Mouse (Mus musculus): ENCODE measurements around the gene Syn2.
A peak's percentile ranks its signal among the peaks of the same experiment; 100 is the strongest.

Gene Syn2

DNA sequence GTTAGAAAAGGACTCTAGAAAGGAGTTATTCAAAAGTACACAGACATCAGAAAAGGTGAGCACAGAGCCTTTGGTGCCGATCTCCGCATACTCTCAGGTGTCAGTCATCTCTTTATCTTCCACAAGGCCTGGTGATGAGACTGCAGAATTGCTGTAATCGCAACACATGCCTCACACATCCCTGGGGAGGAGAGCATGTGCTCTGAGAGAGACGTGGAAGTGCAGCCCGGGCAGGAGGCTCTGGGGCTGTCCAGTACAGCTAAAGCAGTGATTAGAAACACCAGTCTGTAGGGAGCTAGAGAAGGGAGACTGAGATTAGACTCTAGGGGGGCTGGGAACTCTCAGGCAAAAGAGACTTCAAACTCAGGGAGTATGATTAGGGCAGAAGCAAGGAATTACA, 155.9 kb downstream of the Syn2 start:
- TF ChIP-seq GATA4 (IDR thresholded peaks at IDR 0.05; ENCODE audit: insufficient replicate concordance, low read length) = no peak

DNA sequence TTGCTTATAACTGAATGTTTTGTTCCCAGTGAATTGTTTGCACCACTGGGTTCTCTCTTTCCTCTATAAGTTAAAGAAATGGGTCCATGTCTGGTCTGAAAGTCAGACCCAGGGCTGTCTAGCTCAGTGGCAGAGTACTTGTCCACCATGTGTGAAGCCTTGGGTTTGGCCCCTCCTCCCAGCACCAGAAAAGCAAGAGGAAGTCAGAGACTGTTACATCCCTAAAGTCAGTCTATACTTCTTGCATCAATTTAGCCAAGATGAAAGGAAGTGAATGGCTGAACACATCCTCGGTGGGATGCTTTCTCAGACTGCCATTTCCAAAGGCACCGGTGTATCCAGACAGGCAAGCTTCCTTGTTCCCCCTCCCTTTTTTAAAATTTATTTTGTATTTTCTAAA, 156.4 kb downstream of the Syn2 start:
- TF ChIP-seq GATA4 (IDR thresholded peaks at IDR 0.05; ENCODE audit: insufficient replicate concordance, low read length) = no peak

DNA sequence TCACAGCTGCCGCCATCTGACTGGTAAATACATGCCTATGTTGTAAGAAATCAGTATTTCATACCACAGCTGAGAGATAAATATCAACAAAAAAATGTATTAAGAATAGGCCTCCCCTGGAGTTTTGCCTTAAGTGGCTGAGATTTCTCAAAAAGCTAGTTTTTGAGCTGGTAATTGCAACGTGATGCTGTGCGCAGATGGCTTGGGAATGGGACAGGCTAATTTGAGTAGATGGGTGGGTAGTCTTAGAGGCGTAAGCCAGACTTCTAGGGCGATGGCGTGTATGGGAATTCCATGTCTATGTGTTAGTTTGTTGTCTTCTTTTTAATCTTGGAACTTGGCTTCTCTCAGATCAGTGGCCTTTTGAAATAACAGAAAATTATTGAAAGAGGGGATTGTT, 157.1 kb downstream of the Syn2 start:
- no peak for TF ChIP-seq GATA4 (IDR thresholded peaks at IDR 0.05; ENCODE audit: insufficient replicate concordance, low read length)

DNA sequence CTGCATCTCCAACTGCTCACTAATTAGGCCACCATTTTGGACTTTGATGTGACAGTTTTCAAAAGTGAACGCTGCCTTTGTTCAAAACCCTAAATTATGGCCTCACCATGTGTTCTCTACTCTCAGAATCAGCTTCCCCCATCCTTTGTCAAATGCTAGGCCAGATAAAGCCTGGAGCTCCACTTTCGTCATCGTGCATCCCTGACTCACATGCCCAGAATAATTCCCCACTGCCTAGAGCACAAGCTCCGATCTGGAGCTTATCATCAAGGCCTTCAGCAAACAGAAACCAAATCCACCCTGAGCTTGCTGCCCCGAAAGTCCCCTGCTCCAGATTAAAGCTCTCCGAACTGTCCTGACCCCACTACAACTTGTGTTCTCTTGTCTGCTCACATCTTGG, 157.9 kb downstream of the Syn2 start:
- no peak for TF ChIP-seq GATA4 (IDR thresholded peaks at IDR 0.05; ENCODE audit: insufficient replicate concordance, low read length)

DNA sequence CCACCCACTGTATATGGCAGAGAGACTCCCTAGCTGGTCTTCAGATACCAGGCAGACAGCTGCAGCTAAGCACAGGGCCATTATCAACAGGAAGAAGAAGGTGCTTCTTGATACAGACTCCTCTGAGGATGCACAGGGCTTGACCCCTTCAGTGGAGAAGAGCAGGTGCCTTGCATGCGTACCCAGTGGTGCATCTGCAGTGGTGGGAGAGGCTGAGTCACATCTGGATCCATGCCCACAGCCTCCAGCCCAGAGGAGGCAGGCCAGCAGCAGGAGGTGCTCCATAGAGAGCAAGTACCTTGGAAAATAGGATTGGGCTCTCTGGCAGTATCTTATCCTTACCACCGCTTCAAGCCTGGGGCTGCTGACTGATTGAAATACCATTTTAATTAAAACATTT, 159.2 kb downstream of the Syn2 start:
- no peak for TF ChIP-seq GATA4 (IDR thresholded peaks at IDR 0.05; ENCODE audit: insufficient replicate concordance, low read length)

DNA sequence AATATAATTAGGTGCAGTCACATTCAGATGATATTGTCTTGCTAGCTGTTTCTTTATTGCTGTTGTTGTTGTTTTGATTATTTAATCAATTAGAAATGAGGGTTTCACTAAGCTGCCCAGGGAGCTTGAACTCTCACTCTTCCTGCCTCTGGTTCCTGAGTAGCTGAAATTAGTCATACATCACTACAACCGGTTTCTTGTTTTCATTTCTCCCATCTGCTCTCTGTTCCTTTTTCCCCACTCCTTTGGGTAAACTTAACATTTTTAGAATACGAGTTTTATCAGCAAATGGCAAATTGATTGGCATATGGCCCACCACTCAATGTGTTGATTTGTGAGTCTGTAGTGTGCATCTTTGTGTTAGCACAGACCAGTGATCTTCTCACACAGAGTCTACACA, 172.4 kb downstream of the Syn2 start:
- TF ChIP-seq GATA4 (IDR thresholded peaks at IDR 0.05; ENCODE audit: insufficient replicate concordance, low read length) = no peak

DNA sequence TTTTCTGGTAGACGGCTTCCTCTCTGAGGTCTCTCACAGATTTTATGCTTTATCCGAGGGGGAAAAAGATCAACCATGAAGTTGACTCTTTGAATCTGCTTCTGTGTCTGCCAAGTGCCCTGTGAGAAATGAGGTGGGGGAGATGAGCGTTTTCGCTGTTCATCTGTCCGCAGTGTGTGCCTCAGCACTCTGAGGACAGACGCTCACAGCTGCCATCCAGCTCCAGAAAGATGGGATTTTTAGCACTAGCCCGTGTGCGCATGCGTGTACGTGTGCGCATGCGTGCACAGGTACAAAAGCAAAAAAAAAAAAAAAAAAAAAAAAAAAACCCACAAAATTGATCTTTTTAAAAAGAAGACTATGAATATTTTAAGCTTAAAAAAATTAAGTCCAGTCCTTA, 178.1 kb downstream of the Syn2 start:
- TF ChIP-seq GATA4 (IDR thresholded peaks at IDR 0.05; ENCODE audit: insufficient replicate concordance, low read length) = no peak

DNA sequence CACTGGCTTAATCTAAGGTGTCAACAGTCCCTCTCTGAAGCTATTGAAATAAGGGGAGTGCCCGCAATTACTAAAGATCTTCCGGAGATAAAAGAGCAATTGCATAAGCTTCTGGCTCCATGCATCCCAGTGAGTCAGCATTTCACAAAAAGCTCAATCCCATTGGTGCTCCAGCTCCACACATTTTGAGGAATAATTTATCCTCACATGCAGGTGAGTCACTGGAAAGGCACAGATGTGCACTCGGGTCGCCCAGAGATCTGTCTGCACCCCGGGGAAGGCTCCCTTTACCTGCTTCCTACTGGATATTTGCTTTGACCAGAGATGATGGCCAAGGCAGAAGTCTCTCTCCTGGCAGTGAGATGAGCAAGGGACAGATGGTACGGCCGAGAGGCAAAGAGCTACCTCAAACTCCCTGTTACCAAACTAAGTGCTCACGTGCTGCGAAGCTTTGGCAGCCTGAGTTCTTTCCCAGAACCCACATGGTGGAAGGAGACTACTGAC, 178.6 kb downstream of the Syn2 start:
- peak; percentile 76 for TF ChIP-seq GATA4 (IDR thresholded peaks at IDR 0.05; ENCODE audit: insufficient replicate concordance, low read length)

DNA sequence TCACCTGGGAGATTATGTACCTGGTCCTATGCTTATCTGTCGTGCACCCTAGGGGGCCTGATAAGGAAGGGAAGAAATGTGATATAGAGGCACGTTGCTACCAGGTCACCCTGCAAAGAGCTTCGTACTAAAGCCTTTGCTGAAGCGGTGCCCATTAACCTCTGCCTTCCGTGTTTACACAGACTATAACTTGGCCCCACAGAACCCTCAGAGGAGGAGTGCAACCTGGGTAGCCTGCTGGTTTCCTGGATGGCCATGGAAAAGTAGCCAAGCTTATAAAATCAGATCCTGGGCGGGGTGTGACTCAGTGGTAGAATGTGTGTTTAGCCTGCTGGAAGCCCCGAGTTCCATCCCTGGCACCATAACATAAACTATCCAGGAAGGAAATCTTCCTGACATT, 179.2 kb downstream of the Syn2 start:
- no peak for TF ChIP-seq GATA4 (IDR thresholded peaks at IDR 0.05; ENCODE audit: insufficient replicate concordance, low read length)

DNA sequence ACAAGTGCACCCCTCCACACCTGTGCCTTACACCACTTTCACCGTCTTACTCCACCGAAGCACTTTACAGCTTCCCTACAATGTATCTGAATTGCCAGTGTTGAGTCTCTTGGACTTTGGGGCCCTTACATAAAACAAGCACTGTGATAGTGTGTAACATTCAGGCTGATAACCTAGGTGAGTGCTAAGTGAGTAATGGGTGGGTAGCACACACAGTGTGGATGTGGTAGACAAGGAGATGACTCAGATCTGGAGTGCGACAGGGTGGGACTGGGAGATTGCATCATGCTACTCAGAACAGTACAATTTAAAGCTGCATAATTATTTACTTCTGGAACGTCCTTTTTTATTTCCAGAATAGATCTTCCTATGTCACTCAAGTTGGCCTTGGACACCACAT, 181.1 kb downstream of the Syn2 start:
- TF ChIP-seq GATA4 (IDR thresholded peaks at IDR 0.05; ENCODE audit: insufficient replicate concordance, low read length) = no peak

DNA sequence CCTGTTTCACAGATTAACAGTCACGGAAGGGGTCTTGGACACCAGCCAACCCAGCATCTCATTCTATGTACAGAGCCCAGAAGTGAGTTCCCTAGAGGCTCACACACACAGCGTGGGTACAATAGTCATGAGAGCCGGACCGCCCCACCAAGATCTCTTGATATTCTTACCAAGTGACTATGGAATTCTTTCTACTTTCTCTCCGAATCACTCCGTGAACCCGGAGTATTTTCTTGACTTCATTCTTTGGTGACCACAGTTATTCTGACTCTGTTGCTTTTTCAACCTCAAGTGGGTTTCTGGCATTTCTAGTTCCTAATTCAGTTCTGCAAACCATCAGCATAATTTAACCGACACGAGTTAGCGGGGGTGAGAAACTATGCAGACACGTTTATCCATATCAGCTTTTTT, 182.1 kb downstream of the Syn2 start:
- no peak for TF ChIP-seq GATA4 (IDR thresholded peaks at IDR 0.05; ENCODE audit: insufficient replicate concordance, low read length)

DNA sequence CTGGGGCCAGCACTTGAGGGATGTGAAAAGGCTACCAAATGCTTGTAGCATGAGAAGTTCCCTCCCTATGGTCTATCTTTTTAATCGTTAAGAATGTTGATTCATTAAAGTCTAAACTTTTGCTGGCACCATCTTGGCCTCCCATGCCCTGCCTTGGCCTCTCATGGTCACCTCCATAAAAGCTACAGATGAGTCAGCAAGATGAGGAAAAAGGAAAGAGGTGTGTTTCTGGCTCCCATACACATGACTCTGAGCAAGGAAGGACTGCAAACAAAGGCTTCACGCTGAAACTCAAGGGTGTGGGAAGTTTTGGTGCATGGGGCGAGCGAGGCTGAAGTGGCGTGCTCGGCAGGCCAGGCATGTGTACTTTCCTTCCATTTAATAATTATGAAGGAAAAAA, 184.1 kb downstream of the Syn2 start:
- no peak for TF ChIP-seq GATA4 (IDR thresholded peaks at IDR 0.05; ENCODE audit: insufficient replicate concordance, low read length)

DNA sequence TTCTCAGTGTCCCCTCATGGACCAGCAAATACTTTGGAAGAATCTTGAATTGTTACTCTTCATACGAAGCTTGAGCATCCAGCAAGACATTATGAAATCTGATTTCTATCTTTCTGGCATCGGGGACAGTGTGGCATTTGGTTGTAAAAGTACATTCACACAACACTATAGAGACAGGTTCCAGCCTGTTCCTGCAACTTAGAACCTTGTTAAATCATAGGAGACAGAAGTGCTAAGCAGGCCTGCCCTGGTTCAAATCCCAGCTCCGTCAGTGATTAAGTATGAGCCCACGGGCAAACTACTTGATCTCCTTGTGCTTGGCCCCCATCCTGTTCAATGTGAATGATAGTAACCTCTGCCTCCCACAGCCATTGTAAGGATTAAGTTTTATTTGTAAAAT, 185.0 kb downstream of the Syn2 start:
- no peak for TF ChIP-seq GATA4 (IDR thresholded peaks at IDR 0.05; ENCODE audit: insufficient replicate concordance, low read length)

DNA sequence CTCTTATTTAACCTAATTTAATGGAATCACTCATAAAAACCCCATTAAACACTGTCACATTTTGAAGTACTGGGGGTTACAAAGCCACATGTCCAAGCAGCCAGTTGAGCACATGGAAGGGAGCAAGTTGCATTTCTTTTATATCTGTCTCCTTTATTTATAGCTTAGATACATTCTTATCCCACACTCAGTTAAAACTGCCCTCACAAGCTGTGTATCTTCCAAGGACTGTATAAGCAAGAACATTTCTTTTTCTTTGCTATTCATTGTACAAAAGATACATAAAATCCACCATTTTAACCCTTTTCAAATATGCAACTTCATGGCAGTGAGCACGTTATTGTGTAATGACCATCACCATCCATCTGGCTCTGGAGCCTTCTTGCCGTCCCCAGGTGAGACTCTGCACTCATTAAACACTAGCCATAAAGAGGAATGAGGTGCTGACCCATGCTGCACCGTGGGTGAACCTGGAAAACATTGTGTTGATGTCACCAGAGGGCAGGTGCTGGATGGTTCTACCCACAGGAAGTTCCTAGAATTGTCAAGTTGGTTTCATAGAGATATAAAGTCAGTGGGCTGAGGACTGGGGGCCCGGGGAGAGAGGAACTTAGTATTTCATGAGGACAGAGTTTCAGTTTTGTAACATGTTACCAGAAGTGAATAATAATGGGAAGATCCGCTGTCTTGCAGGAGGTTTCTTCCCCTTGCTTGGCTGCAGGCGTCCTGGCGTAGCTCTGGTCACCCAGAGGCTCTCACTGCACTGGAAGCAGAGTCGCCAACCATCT, 186.4 kb downstream of the Syn2 start:
- TF ChIP-seq GATA4 (IDR thresholded peaks at IDR 0.05; ENCODE audit: insufficient replicate concordance, low read length) = no peak

DNA sequence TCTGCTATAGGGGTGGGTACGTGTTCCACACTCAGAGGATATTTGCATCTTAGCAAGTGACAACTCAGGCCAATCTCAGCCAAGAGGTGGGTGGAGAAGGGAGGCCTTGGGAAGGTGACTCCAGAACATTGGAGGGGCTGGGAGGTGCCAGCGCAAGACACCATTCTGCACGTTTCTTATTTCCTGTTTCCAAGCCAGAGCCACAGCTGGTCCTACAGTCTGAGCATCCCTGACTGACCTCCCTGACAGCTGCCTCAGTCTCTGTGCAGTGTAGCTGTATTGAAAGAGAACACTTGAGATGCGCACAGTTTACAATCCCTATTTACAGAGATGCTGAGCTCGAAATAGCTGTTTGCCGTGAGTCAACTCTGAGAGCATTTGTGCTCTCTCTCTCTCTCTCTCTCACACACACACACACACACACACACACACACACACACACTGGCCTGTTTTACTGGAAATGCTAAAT, 187.2 kb downstream of the Syn2 start:
- no peak for TF ChIP-seq GATA4 (IDR thresholded peaks at IDR 0.05; ENCODE audit: insufficient replicate concordance, low read length)

DNA sequence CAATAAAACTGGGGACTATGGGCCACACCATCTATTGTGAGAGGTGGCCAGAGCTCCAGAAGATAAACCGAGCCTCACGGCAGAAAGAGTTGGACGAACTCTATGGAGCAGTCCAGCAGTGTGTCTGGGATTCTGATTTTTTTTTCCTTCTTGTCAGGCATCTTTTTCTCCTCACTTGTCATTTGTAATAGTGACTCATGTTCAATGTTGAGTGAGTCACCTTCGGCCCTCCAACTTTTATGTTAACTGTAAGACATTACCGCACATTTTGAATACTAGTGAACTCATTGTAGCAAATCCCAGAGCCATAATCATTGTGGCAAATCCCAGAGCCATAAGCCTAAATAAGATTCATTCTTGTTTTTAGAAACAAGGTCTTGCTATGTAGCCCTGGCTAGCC, 188.3 kb downstream of the Syn2 start:
- no peak for TF ChIP-seq GATA4 (IDR thresholded peaks at IDR 0.05; ENCODE audit: insufficient replicate concordance, low read length)

DNA sequence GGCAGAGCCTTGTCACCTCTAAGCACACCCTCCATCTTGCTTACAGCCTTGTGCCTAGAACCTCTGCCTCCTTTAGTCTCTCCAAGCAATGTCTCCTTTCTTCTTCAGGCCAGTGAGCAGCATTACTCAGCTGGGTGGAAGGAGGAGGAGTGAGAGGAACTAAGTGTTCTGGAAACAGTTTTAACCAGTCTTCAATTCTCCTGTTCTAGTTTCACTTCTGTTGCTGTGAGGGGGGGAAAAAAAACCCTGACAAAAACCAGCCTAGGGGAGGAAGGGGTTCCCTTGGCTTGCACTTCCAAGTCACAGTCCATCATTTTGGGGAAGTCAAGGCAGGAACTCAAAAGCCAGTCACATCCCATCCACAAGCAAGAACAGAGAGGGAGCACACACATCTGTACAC, 196.3 kb downstream of the Syn2 start:
- no peak for TF ChIP-seq GATA4 (IDR thresholded peaks at IDR 0.05; ENCODE audit: insufficient replicate concordance, low read length)

Data from liver, adult (tissue).